Mouse (Mus musculus) common myeloid progenitor, adult 5-6 weeks (primary cell): ENCODE measurements around the gene Pibf1. TPM values are rescaled to one million over a fixed set of nuclear protein-coding genes. Genes with fewer than 3 reads are reported as not detected.

Experiments used
- ATAC-seq: replicated peaks from 2 replicates; pipeline ENCODE4 v1.8.0; 2016; ENCODE audit warnings: low read depth, mild to moderate bottlenecking, moderate TSS enrichment, inconsistent platforms; ENCODE audit not compliant: poor library complexity, severe bottlenecking
- total RNA-seq: library from RNA; stranded (forward); fragments of 200-1000, 187-1606 nt; gene quantifications from 2 replicates; pipeline ENCODE4 v1.2.3, GENCODE M21; 2017

Pibf1 gene
- total RNA-seq, 1 experiment from 2014 or later, result 49.0 TPM

DNA sequence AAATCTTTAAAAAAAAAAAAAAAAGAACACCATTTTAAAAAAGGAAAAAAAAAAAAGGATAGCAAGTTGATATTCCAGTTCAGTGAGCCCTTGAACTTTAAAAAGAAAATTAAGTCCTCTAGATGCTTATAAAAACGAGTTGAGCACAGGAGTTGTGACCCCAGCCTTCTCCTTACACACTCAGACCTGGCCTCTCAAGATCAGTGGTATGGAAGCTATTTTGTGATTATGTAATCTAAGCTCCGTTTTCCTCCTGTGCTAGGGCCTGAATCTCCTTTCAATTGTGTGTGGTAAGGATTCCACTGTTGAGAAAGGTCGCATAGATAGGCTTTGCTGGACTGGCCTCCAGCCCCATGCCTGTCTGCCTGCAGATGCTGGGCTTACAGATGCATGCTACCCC lies 145.3 kb downstream of the Pibf1 start:
- no peak for ATAC-seq

DNA sequence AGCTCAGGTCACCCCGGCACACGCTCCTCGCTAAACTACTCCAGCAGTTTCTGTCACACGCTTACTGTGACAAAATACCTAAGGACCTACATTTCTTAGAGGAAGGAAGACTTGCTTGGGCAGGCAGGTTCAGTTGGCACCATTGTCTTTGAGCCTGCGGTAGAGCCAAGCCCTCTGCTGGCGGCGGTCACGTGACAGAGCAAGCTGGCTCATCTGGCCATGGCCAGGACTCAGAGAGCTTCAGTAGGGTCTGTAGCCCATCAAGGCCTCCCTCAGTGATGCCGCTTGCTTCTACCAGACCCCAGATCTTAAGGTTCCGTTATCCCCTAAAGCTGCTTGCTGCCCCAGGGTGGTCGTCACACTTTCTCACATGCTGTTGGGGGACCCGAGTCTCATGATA lies 162.8 kb downstream of the Pibf1 start:
- no peak for ATAC-seq

GRCm38 (mm10) chr14:99263816-99264215 lies 164.6 kb downstream of the Pibf1 start:
- peak; percentile 62 for ATAC-seq

DNA sequence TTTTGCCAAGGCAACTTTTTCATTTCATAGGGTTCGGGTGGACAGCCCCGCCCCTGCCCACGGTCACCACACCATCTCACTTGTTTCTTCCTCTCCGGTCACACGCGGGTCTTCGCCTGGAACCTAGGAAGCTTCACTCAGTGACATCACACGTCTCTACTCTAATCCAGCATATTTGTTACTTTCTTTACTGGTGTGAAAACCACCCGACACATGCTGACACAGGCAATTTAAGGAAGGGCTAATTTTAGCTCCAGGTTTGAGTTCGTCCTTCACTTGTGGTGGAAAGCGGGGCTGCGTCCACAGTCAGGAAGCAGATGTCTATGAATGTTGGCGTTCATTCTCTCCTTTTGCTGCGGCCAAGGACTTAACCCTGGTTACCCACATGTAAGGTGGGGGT lies 166.6 kb downstream of the Pibf1 start:
- peak; percentile 80 for ATAC-seq

- no peak for ATAC-seq
Observed at GRCm38 (mm10) chr14:99266749-99267148, 167.5 kb downstream of the Pibf1 start.

GRCm38 (mm10) chr14:99274056-99274455 lies 174.8 kb downstream of the Pibf1 start:
- no peak for ATAC-seq

GRCm38 (mm10) chr14:99275827-99276226 lies 176.6 kb downstream of the Pibf1 start:
- no peak for ATAC-seq

DNA sequence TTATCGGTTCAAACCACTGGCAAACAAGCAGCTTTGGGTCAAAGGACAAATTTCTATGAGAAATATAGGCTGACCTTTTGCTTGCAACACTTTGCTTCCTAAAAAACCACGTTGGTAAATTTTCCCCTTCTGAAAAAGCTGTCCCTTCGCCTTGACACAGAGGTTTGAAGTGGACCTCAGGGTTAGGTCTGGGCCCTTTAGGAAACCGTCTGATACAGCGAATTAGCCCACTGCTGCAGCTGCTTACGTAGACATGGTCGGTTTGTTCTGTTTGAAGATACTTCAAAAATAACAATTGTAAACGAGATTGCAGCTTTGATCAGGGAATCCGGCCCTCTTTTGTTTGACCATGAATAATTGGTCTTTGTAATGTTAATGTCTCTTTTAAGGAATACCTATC lies 179.1 kb downstream of the Pibf1 start:
- ATAC-seq, result no peak

DNA sequence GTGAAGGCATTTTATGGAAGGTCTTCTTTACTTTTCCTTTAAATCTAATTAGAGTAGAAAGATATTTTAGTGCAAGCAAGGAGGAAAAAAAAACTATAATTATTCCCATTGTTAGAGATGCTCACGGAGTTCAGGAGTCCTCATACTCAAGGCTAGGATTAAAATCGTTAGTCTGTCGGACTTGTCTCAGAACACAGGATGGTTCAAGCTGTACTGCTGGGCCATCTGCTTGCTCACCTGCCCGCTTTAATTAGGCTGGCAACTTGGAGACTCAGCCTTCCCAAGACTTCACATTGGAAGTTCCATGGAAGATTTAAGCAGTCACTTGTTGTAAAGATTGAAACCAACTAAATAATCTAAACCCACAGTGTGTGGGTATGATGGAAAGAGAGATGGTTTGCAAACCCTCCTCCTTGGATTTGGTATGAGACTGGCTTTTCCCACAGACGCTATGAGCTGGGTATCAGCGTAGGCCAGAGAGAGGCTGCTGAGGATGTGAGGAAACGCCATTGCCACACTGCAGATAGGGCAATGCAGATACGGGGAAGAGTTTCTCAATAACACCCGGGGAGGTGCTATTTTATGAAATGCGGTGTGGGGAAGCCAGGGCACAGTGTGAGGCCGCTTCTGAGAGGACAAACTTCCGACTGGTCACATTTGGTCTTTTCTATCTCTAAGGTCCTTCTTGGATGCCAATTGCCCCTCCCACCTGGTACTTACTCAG lies 179.7 kb downstream of the Pibf1 start:
- ATAC-seq, result peak; percentile 87

DNA sequence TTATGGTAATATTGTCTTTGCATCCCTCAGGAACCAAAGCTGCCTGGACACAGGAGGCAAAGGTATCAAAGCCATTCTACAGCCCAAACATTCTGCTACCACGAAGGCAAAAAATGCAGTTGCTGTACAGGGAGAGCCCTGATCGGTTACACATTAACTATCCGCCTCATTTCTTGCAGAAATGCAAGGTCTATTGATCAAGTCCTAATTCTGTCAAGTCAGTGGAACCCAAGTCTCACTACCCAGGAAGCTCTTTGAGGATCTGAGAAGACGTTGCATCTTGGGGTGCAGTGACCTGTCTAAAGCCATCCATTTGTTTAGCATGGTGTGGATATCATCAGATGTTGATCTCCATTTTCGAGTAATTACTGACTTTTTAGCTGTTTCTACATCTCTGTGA lies 181.2 kb downstream of the Pibf1 start:
- ATAC-seq, result no peak

DNA sequence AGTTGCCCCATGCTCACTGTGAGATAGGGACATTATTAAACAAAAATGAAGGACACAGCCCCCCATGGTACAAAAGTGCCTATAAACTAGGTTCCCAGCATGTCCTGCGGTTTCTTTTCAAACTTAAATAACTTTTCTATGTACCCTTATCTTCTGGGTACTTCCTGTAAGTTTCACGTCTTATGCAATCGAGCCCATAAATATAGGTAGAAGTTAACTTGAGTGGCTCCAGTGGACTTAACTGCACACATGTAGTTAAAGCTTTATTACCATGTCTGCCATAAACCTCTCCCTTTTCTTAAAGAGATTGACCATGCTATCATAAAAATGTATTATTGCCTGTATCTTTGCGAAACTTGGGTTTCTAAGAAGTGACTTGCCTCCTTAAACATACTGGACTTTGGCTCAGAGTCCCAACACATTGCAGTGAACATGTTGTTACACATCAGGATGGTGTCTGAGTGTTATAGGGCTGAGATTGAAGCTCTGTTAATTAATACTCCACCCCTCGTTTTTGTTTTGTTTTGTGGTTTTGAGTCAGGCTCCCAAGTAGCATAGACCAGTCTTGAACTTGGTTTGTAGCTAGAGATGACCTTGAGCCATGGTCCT lies 181.7 kb downstream of the Pibf1 start:
- peak; percentile 52 for ATAC-seq

GRCm38 (mm10) chr14:99285486-99285885 lies 186.3 kb downstream of the Pibf1 start:
- peak; percentile 52 for ATAC-seq

DNA sequence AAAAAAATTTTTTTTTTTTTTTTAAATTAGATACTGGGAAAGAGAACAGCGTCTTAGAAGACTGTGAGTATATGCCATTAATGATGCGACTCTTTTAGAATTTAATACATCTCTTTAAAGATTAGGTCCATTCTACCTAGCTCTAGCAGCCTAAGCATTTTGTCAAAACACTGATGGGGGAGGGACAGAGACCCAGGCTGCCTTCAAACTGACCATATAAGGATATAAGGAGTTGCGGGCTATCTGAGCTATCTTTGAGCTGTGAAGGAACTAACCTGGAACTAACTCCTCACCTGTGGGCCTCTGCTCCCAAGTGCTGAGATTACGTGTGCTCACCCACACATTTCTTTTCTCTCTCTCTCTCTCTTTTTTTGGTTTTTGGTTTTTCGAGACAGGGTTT lies 193.0 kb downstream of the Pibf1 start:
- ATAC-seq, result no peak

DNA sequence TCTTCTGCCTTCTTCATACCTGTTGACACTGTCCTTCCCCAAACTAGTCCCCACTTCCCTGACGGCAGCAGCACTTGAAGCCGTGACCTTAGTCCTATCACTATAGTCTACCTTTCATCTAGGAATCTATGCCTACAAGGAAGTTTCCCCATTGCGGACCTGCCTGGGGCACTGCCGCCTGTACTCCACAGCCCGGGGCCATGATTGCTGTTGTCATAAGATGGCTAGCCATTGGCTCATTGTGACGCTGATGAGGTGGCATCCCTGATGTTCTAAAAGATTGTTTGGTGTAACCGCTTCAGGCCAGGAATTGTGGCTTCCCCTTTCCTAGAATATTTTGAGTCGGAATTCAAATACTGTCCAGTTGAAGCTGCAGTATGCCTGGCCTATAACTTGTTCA lies 195.2 kb downstream of the Pibf1 start:
- no peak for ATAC-seq

DNA sequence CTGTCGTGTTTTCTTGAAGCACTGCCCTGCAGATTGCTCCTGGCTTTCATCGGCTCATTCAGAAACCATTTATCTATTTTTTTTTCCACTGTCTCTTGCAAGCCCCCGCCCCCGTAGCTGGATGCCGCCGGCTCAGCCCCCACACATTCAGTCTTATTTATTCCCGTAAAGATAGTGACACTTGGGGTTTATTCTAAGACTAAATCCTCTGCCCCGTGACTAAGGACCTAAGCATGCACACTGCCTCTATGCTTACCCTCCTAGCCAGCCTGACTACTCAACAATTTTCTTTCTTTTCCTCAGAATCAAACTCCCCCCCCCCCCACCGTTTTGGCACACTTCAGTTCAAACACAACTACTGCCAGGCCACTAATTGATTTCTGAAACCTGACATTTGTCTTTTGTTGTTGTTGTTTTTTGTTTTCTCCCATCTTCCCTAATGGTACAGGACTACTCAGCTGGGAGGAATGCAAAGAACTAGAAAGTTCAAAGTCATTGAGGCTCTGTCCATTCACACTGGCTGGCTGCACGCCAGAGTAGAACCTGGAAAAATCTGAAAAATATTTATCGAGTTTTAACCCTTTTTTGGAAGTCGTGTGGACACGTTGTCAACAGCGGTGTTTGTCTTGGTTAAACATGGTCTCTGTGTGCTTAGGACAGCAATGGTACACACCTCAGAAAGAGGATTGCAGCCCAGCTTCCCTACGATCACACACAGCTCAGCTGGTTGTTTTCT lies 196.6 kb downstream of the Pibf1 start:
- ATAC-seq, result no peak

- ATAC-seq, result peak; percentile 98
Observed at GRCm38 (mm10) chr14:99298385-99299021, 199.3 kb downstream of the Pibf1 start, which contains the start of gene Klf5. Gene Klf5, plus strand, starts transcription at chr14:99298691.

- ATAC-seq, result peak; percentile 7; the same call in 1 of the 2 replicates
Observed at GRCm38 (mm10) chr14:99299022-99299481, 199.8 kb downstream of the Pibf1 start.

DNA sequence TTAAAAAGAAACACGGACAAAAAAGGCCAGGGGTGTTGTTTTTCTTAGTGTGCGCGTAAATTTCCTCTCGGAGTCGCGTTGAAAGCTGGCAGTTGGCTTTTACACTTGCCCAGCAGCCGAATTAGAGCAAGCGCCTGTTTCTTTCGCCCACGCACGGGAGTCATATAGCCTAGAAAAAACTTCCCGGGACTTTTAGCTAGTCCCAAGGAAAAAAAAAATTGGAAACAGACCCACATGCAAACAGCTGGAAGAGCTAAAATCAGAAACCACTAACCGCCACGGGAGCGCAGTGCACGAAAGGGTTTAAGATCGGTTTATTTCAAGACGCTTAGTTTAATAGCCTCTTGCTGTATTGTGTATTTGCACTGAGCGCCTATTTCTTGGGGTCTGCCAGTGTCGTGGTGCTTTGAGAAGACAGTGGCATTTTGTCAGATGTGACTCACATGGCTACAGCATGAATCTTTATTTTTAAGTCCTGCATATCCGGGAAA lies 200.5 kb downstream of the Pibf1 start:
- ATAC-seq, result no peak

- no peak for ATAC-seq
Observed at GRCm38 (mm10) chr14:99301472-99301871, 202.2 kb downstream of the Pibf1 start.
